Mouse (Mus musculus) kidney, postnatal 14 days (tissue): ENCODE measurements at regions not wholly inside any gene's neighbourhood (a gene's known extent, or its start where the extent isn't known, plus 50 kb on each side); places are given as distances from the start of the nearest gene placed in this dataset.

Source experiments
- DNase-seq: peaks from one replicate; pipeline ENCODE4 v3.0.0; 2022; ENCODE audit warnings: mixed read lengths

- no peak for DNase-seq
Observed at GRCm38 (mm10) chr15:52577614-52578013, 1307.1 kb upstream of the Gm7489 start.

- no peak for DNase-seq
Observed at GRCm38 (mm10) chr15:52589391-52589790, 1295.3 kb upstream of the Gm7489 start.

- no peak for DNase-seq
Observed at GRCm38 (mm10) chr15:52599511-52599910, 1285.2 kb upstream of the Gm7489 start.

GRCm38 (mm10) chr15:52599957-52600356, 1284.7 kb upstream of the Gm7489 start:
- DNase-seq, result no peak

GRCm38 (mm10) chr15:52639790-52640189, 1244.9 kb upstream of the Gm7489 start:
- no peak for DNase-seq

- DNase-seq, result no peak
Observed at GRCm38 (mm10) chr15:52645961-52646360, 1238.7 kb upstream of the Gm7489 start.

- DNase-seq, result no peak
Observed at GRCm38 (mm10) chr15:52657916-52658315, 1226.8 kb upstream of the Gm7489 start.
